Mouse (Mus musculus) liver, embryonic 14.5 days (tissue): ENCODE measurements around the gene Cfb. TPM values are rescaled to one million over a fixed set of nuclear protein-coding genes. Genes with fewer than 3 reads are reported as not detected.

Source experiments
- ATAC-seq: fragments of 200-750 bp; cut with Nextera tagmentation; 2 replicates; pipeline ENCODE4 v1.8.0; 2017; ENCODE audit warnings: moderate number of reproducible peaks, mild to moderate bottlenecking, moderate library complexity; ENCODE audit not compliant: insufficient read depth
- DNase-seq, 3 experiments: peaks; one replicate each; pipeline ENCODE4 v3.0.0-alpha.2; 2012 to 2013; ENCODE audit warnings: low read depth in 3 of 3, low spot score in 3 of 3
- H3K27ac ChIP-seq: fragments of 300-500 bp; sonication (generic); 2 replicates; pipeline ENCODE4 v1.5.1; 2014; ENCODE audit warnings: moderate library complexity, mild to moderate bottlenecking, control low read depth, inconsistent platforms
- H3K27me3 ChIP-seq: fragments of 300-500 bp; sonication (generic); 2 replicates; pipeline ENCODE4 v1.6.1; 2014; ENCODE audit warnings: mild to moderate bottlenecking, low read length, moderate library complexity; ENCODE audit not compliant: control insufficient read depth, insufficient read depth
- H3K36me3 ChIP-seq: fragments of 300-500 bp; sonication (generic); replicated peaks from 2 replicates; pipeline ENCODE4 v1.6.1; 2014; ENCODE audit warnings: low read depth; ENCODE audit not compliant: control insufficient read depth, insufficient read depth
- H3K4me1 ChIP-seq, 2 experiments: fragments of 200-500 bp in 1 of 2; fragments of 300-500 bp in 1 of 2; sonication (generic) in 1 of 2; replicated peaks; 2 replicates each; pipeline ENCODE4 v1.6.1; 2012 to 2014; ENCODE audit warnings: antibody characterized with exemption in 1 of 2, inconsistent platforms in 1 of 2, low read length in 1 of 2; ENCODE audit not compliant: control insufficient read depth in 2 of 2, insufficient read depth in 2 of 2
- H3K4me2 ChIP-seq: fragments of 300-500 bp; sonication (generic); 2 replicates; pipeline ENCODE4 v1.6.1; 2014; ENCODE audit warnings: low read depth, mild to moderate bottlenecking, control low read depth, moderate library complexity
- H3K4me3 ChIP-seq, 2 experiments: fragments of 200-500 bp in 1 of 2; fragments of 300-500 bp in 1 of 2; sonication (generic) in 1 of 2; 2 replicates each; pipeline ENCODE4 v1.5.1; 2012 to 2014; ENCODE audit warnings: low read depth in 2 of 2, low read length in 2 of 2, mild to moderate bottlenecking in 2 of 2, control low read depth in 1 of 2, inconsistent platforms in 1 of 2, moderate library complexity in 1 of 2; ENCODE audit not compliant: insufficient read depth in 1 of 2
- H3K9ac ChIP-seq: fragments of 300-500 bp; sonication (generic); replicated peaks from 2 replicates; pipeline ENCODE4 v1.6.1; 2014; ENCODE audit warnings: mild to moderate bottlenecking, control low read depth, moderate library complexity
- H3K9me3 ChIP-seq: fragments of 300-500 bp; sonication (generic); 2 replicates; pipeline ENCODE4 v1.6.1; 2016; ENCODE audit warnings: low read length, mixed read lengths; ENCODE audit not compliant: control insufficient read depth
- CTCF ChIP-seq: IDR thresholded peaks from 2 replicates; pipeline ENCODE4 v1.5.1; 2016; ENCODE audit warnings: antibody characterized with exemption, low read depth, control low read depth
- EP300 ChIP-seq: IDR thresholded peaks from 2 replicates; pipeline ENCODE4 v1.6.1; 2016; ENCODE audit warnings: antibody characterized with exemption, low read depth
- WGBS: fragments of 180-500 bp; shearing (Covaris S2); extraction: QIAGEN DNeasy Blood & Tissue Kit; methylation state at CpG from one replicate; pipeline ENCODE4 v1.1.7; 2014; ENCODE audit not compliant: insufficient replicate concordance; 5-methylcytosine and 5-hydroxymethylcytosine counted together
- polyA plus RNA-seq, 2 experiments: library from polyadenylated mRNA; depleted of rRNA in 1 of 2; stranded (reverse) in 1 of 2; unstranded in 1 of 2; fragments of >200 nt; fragmentation: Nextera tagmentation in 1 of 2; extraction: Ambion mirVana in 1 of 2; gene quantifications; 2 replicates each; pipeline versions ENCODE4 v1.2.1 to v1.2.3; 2012 to 2014

The Cfb gene
- polyA plus RNA-seq, 2 experiments: 138 to 159 TPM

DNA sequence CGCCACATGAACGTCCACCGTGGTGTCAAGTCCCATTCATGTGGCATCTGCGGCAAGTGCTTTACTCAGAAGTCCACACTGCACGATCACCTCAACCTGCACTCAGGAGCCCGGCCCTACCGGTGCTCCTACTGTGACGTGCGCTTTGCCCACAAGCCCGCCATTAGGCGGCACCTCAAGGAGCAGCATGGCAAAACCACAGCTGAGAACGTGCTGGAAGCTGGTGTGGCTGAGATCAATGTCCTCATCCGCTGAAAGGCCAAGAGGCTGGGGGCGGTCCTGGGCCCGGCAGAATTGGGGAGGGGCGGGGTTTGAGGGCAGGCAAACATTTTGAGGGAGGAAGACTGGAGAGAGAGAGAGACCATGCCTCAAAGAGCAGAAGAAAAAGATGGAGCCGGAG, 34.0 kb upstream of the Cfb start:
- no peak overlapping the region for H3K4me2 ChIP-seq
- no peak overlapping the region for H3K27ac ChIP-seq
- no peak for TF ChIP-seq EP300
- TF ChIP-seq CTCF: no peak
- DNase-seq: no peak
- 67% methylated on average over 17 of the region's 17 CpGs for WGBS
- H3K27me3 ChIP-seq: no peaks in the 10 kb centered on the region
- H3K4me1 ChIP-seq: peaks cover 9 to 22% of the 10 kb centered on the region in 2 experiments
- H3K9me3 ChIP-seq: no peaks in the 10 kb centered on the region
- no peak for ATAC-seq
- H3K9ac ChIP-seq: no peak overlapping the region
- H3K36me3 ChIP-seq: no peaks in the 10 kb centered on the region; the same call in none of the 2 replicates
- no peak overlapping the region for H3K4me3 ChIP-seq

DNA sequence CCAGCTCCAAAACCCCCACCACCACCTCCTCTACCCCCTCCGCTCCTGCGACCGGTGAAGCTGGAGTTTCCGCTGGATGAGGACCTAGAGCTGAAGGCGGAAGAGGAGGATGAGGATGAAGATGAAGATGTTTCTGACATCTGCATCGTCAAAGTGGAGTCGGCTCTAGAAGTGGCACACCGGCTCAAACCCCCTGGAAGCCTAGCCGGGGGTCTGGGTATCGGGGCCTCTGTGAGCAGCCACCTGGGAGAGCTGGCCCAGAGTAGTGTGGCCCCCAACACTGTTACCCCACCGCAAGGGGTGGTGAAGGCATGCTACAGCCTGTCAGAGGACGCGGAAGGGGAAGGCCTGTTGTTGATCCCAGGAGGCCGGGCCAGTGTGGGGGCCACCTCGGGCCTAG, 33.4 kb upstream of the Cfb start:
- Histone ChIP-seq H3K27me3 (no peaks in the 10 kb centered on the region), H3K4me1 (peaks cover 9 to 22% of the 10 kb centered on the region in 2 experiments), H3K4me2 (no peak overlapping the region), H3K9ac (no peak overlapping the region), H3K27ac (no peak overlapping the region), H3K36me3 (no peaks in the 10 kb centered on the region), H3K4me3 (no peak overlapping the region), H3K9me3 (no peaks in the 10 kb centered on the region)
- ATAC-seq (no peak), DNase-seq (no peak)
- WGBS: 90% methylated on average over 15 of the region's 15 CpGs
- TF ChIP-seq EP300 (no peak), CTCF (no peak)

DNA sequence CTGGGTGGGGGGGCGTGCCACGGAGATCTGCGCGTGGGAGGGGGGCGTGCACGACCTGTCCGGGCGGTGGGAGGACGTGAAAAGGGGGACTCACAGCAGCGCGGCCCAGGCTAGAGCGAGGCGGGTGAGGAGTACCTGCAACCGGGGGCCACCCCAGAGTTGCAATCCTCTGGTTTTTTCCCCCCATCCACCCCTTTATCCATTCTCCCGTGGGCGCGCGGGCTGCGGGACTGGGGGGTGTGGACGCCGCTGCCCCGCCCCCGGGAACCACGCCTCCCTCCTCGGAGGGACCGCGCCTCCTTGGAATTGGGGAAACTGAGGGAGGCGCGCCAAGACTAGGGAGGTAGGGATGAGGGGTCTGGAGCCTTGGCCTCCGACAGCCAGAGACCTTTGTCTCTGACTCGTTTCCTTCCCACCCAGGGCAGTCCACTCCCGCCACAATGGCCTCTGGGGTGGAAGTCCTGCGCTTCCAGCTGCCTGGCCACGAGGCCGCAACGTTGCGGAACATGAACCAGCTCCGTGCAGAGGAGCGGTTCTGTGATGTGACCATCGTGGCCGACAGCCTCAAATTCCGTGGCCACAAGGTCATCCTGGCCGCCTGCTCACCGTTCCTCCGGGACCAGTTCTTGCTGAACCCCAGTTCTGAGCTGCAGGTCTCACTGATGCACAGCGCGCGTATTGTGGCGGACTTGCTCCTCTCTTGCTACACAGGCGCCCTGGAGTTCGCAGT, 32.6 kb upstream of the Cfb start:
- 17% methylated on average over 48 of the region's 51 CpGs for WGBS
- ATAC-seq: no peak

GRCm38 (mm10) chr17:34894074-34894597, 31.8 kb upstream of the Cfb start:
- Histone ChIP-seq H3K9me3 (no peaks in the 10 kb centered on the region), H3K9ac (peak overlapping the region; percentile 75), H3K4me1 (peaks cover 9 to 18% of the 10 kb centered on the region in 2 experiments), H3K4me3 (peak overlapping the region; percentile 66 to 68), H3K27me3 (no peaks in the 10 kb centered on the region), H3K27ac (peak overlapping the region; percentile 50), H3K36me3 (no peaks in the 10 kb centered on the region), H3K4me2 (peak overlapping the region; percentile 96)
- peak; percentile 76 to 79 (median 79) for DNase-seq
- under 1% methylated on average over 44 of the region's 51 CpGs for WGBS
- ATAC-seq: peak; percentile 84
- peak; percentile 68 for TF ChIP-seq EP300
- 0 out of 2 replicates have a peak, but pooled peaks have one; percentile 11 for TF ChIP-seq CTCF

More for the DNA sequence above, 32.6 kb upstream of the Cfb start:
- TF ChIP-seq CTCF (no peak), EP300 (no peak)
- no peak for DNase-seq
- Histone ChIP-seq H3K27ac (peak overlapping the region; percentile 50), H3K27me3 (no peaks in the 10 kb centered on the region), H3K9me3 (no peaks in the 10 kb centered on the region), H3K4me3 (peak overlapping the region; percentile 56 to 68), H3K4me1 (peaks cover 9 to 18% of the 10 kb centered on the region in 2 experiments), H3K4me2 (peak overlapping the region; percentile 96), H3K36me3 (no peaks in the 10 kb centered on the region), H3K9ac (peak overlapping the region; percentile 75)

DNA sequence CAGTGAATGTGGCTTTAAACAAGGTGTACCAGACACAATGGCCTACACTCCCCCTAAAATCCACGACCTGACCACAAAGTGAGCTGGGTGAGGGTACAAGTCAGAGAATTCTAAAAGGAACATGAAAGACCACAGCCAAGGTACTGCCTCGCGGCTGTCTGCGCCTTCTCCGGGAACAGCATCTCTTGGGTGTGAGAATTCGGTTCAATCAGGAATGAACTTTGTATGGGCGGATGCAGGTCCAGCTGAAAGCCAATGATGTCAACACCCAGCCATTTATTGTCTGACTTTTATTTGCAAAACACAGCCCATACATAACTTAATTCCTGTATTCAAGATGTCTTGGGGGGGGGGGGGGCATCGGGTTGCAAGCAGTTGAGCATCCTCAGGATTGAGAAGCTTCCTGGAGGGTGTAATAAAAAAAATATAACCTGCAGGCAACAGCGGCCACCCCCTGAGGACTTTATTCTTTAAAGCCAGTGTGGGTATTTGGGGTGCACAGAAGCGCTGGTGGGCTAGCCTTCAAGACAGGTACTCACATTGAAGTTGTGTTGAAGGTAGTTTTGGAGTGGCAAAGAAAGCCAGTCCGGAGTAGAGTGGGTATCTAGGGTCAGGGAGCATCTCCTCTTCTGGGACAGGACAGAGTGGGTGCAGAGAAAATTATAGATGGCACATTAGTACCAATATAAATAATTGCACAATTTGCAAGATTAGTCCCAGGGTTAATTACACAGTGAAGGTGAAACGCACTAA, 30.9 kb upstream of the Cfb start:
- H3K4me1 ChIP-seq: peaks cover 9 to 18% of the 10 kb centered on the region in 2 experiments
- peak overlapping the region; percentile 39; the same call in 1 of the 2 replicates for H3K9ac ChIP-seq

More for the DNA sequence above, 30.9 kb upstream of the Cfb start:
- no peak for ATAC-seq
- DNase-seq: no peak
- no peaks in the 10 kb centered on the region for H3K27me3 ChIP-seq
- peak overlapping the region; percentile 96 for H3K4me2 ChIP-seq
- TF ChIP-seq EP300 (no peak), CTCF (no peak)
- no peaks in the 10 kb centered on the region for H3K36me3 ChIP-seq
- H3K9me3 ChIP-seq: no peaks in the 10 kb centered on the region
- peak overlapping the region; percentile 66 to 68 for H3K4me3 ChIP-seq
- H3K27ac ChIP-seq: peak overlapping the region; percentile 46
- WGBS: 75% methylated on average over 12 of the region's 12 CpGs
